Mouse (Mus musculus) limb, embryonic 11.5 days (tissue): ENCODE measurements around the gene Mlh1. TPM values are rescaled to one million over a fixed set of nuclear protein-coding genes. Genes with fewer than 3 reads are reported as not detected.

ENCODE experiments used
- ATAC-seq: fragments of 200-750 bp; cut with Nextera tagmentation; 2 replicates; pipeline ENCODE4 v1.8.0; 2017; ENCODE audit warnings: low read depth; ENCODE audit not compliant: insufficient number of reproducible peaks, low FRiP score, low TSS enrichment
- DNase-seq: peaks from one replicate; pipeline ENCODE4 v3.0.0-alpha.2; 2015; ENCODE audit warnings: low spot score
- H3K27ac ChIP-seq: fragments of 300-500 bp; sonication (generic); replicated peaks from 2 replicates; pipeline ENCODE4 v1.5.1; 2014; ENCODE audit warnings: low read depth, mild to moderate bottlenecking, low read length
- H3K27me3 ChIP-seq: fragments of 300-500 bp; sonication (generic); 2 replicates; pipeline ENCODE4 v1.6.1; 2014; ENCODE audit warnings: mild to moderate bottlenecking, low read length, mixed read lengths; ENCODE audit not compliant: control insufficient read depth, insufficient read depth
- H3K36me3 ChIP-seq: fragments of 300-500 bp; sonication (generic); 2 replicates; pipeline ENCODE4 v1.6.1; 2014; ENCODE audit warnings: mild to moderate bottlenecking, low read length, moderate library complexity, mixed read lengths; ENCODE audit not compliant: control insufficient read depth, insufficient read depth
- H3K4me1 ChIP-seq: fragments of 300-500 bp; sonication (generic); 2 replicates; pipeline ENCODE4 v1.6.1; 2014; ENCODE audit warnings: low read length, mixed read lengths; ENCODE audit not compliant: control insufficient read depth, insufficient read depth
- H3K4me2 ChIP-seq: fragments of 300-500 bp; sonication (generic); 2 replicates; pipeline ENCODE4 v1.6.1; 2014; ENCODE audit warnings: low read depth, mild to moderate bottlenecking, moderate library complexity; ENCODE audit not compliant: severe bottlenecking
- H3K4me3 ChIP-seq: fragments of 300-500 bp; sonication (generic); 2 replicates; pipeline ENCODE4 v1.5.1; 2014; ENCODE audit warnings: low read depth, low read length
- H3K9ac ChIP-seq: fragments of 300-500 bp; sonication (generic); 2 replicates; pipeline ENCODE4 v1.6.1; 2014; ENCODE audit warnings: mild to moderate bottlenecking, low read length
- H3K9me3 ChIP-seq: fragments of 300-500 bp; sonication (generic); 2 replicates; pipeline ENCODE4 v1.6.1; 2016; ENCODE audit warnings: low read length; ENCODE audit not compliant: control insufficient read depth
- WGBS: fragments of 180-500 bp; shearing (Covaris S2); extraction: QIAGEN DNeasy Blood & Tissue Kit; methylation state at CpG from one replicate; pipeline ENCODE4 v1.1.7; 2014; 5-methylcytosine and 5-hydroxymethylcytosine counted together
- polyA plus RNA-seq: library from polyadenylated mRNA; unstranded; fragments of >200 nt; fragmentation: Nextera tagmentation; extraction: Ambion mirVana; gene quantifications from 2 replicates; pipeline ENCODE4 v1.2.1, GENCODE M21; 2014

The Mlh1 gene
- polyA plus RNA-seq, result 52.1 and 53.3 TPM in 2 replicates

GRCm38 (mm10) chr9:111271434-111272160 lies at the start of gene Mlh1, which contains the start of gene Epm2aip1:
TSS of gene Mlh1 (minus strand) at chr9:111271791.
TSS of gene Epm2aip1 (plus strand) at chr9:111271929.
- H3K4me2 ChIP-seq, result peak within 1 kb of the TSS; percentile 80
- ATAC-seq (peak; percentile 99), DNase-seq (peak; percentile 99)
- no peaks in the 10 kb centered on the region for H3K27me3 ChIP-seq
- peak within 1 kb of the TSS; percentile 84 for H3K9ac ChIP-seq
- no peaks in the 10 kb centered on the region for H3K9me3 ChIP-seq
- no peaks in the 10 kb centered on the region for H3K36me3 ChIP-seq
- peak within 1 kb of the TSS; percentile 83 for H3K27ac ChIP-seq
- under 1% methylated on average over 64 of the region's 64 CpGs for WGBS
- peaks cover 13% of the 10 kb centered on the region for H3K4me1 ChIP-seq
- H3K4me3 ChIP-seq, result peak within 1 kb of the TSS; percentile 78

- no peaks in the 10 kb centered on the region; the same call in 1 of the 2 replicates for H3K27me3 ChIP-seq
- WGBS, result 78% methylated on average over 4 of the region's 4 CpGs
- no peak overlapping the region for H3K4me2 ChIP-seq
- no peak overlapping the region for H3K27ac ChIP-seq
- DNase-seq (no peak), ATAC-seq (no peak)
- H3K9me3 ChIP-seq, result no peaks in the 10 kb centered on the region
- no peak overlapping the region for H3K9ac ChIP-seq
- no peak overlapping the region for H3K4me3 ChIP-seq
- H3K4me1 ChIP-seq, result no peaks in the 10 kb centered on the region
- no peaks in the 10 kb centered on the region for H3K36me3 ChIP-seq
These were observed 49.3 kb upstream of the Mlh1 start for GRCm38 (mm10) chr9:111320912-111321311.

GRCm38 (mm10) chr9:111314219-111314618 lies 42.6 kb upstream of the Mlh1 start:
- Histone ChIP-seq H3K4me1 (peaks cover 7% of the 10 kb centered on the region), H3K27ac (no peak overlapping the region), H3K4me2 (no peak overlapping the region), H3K9me3 (no peaks in the 10 kb centered on the region; the same call in 1 of the 2 replicates), H3K27me3 (peaks cover 40% of the 10 kb centered on the region), H3K9ac (no peak overlapping the region), H3K4me3 (no peak overlapping the region), H3K36me3 (no peaks in the 10 kb centered on the region)
- ATAC-seq (no peak), DNase-seq (peak; percentile 73)
- 30% methylated on average over 5 of the region's 5 CpGs for WGBS

GRCm38 (mm10) chr9:111313793-111314192 lies 42.2 kb upstream of the Mlh1 start:
- H3K27ac ChIP-seq, result no peak overlapping the region
- no peak overlapping the region for H3K9ac ChIP-seq
- H3K4me2 ChIP-seq, result no peak overlapping the region
- no peaks in the 10 kb centered on the region for H3K36me3 ChIP-seq
- H3K4me1 ChIP-seq, result peaks cover 7% of the 10 kb centered on the region
- no peak for ATAC-seq
- 23% methylated on average over 5 of the region's 5 CpGs for WGBS
- no peak overlapping the region for H3K4me3 ChIP-seq
- DNase-seq, result no peak
- no peaks in the 10 kb centered on the region; the same call in 1 of the 2 replicates for H3K9me3 ChIP-seq
- peaks cover 40% of the 10 kb centered on the region for H3K27me3 ChIP-seq

GRCm38 (mm10) chr9:111313299-111313698 lies 41.7 kb upstream of the Mlh1 start:
- Histone ChIP-seq H3K4me3 (no peak overlapping the region), H3K9me3 (no peaks in the 10 kb centered on the region; the same call in 1 of the 2 replicates), H3K27me3 (peaks cover 40% of the 10 kb centered on the region), H3K27ac (no peak overlapping the region), H3K4me2 (no peak overlapping the region), H3K9ac (no peak overlapping the region), H3K4me1 (peaks cover 7% of the 10 kb centered on the region), H3K36me3 (no peaks in the 10 kb centered on the region)
- no peak for DNase-seq
- 11% methylated on average over 6 of the region's 6 CpGs for WGBS
- no peak for ATAC-seq

- Histone ChIP-seq H3K36me3 (no peaks in the 10 kb centered on the region), H3K27me3 (peaks cover 40% of the 10 kb centered on the region), H3K9ac (peak overlapping the region; percentile 30; the same call in 1 of the 2 replicates), H3K4me3 (peak overlapping the region; percentile 43), H3K27ac (no peak overlapping the region), H3K4me1 (peaks cover 7% of the 10 kb centered on the region), H3K9me3 (no peaks in the 10 kb centered on the region; the same call in 1 of the 2 replicates), H3K4me2 (peak overlapping the region; percentile 71)
- 1% methylated on average over 51 of the region's 59 CpGs for WGBS
- ATAC-seq (peak; percentile 47; the same call in 1 of the 2 replicates), DNase-seq (peak; percentile 57)
These were observed 41.0 kb upstream of the Mlh1 start for GRCm38 (mm10) chr9:111312442-111313141.

- Histone ChIP-seq H3K4me1 (peaks cover 7% of the 10 kb centered on the region), H3K27me3 (peaks cover 40% of the 10 kb centered on the region), H3K9ac (peak overlapping the region; percentile 30; the same call in 1 of the 2 replicates), H3K36me3 (no peaks in the 10 kb centered on the region), H3K4me3 (peak overlapping the region; percentile 43), H3K27ac (no peak overlapping the region), H3K4me2 (peak overlapping the region; percentile 71), H3K9me3 (no peaks in the 10 kb centered on the region; the same call in 1 of the 2 replicates)
- DNase-seq (peak; percentile 37), ATAC-seq (0 out of 2 replicates have a peak, but pooled peaks have one; percentile 39)
- under 1% methylated on average over 32 of the region's 98 CpGs for WGBS
These were observed 40.4 kb upstream of the Mlh1 start for GRCm38 (mm10) chr9:111311843-111312441.
